ENCODE assay signal across 22 mouse cellular contexts in the genomic region with DNA sequence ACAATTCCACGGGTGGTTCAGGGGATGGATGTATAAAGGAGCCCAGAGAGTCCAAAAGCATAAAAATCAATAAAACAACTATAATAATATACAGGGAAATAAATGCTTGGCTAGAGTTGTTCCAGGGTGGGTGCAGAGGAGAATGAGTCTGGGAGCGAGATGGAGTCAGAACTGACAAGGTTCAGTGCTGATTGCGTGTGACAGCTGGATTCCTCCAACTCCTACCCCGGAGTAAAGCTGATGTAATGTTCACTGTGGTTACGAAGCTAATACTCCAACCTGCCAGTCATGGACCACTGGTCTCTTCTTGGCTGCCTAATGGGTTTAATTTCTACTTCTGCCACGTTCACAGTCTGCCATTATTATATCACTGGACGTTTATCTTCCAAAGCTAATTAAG. TPM values are rescaled to one million over a fixed set of nuclear protein-coding genes. Genes with fewer than 3 reads are reported as not detected.
"Had no signal": no experiment of that assay in that cellular context is flagged by ENCODE, and none has a peak within 500 bp of the region (broad histone marks: within the 10 kb centered on the region; RNA-seq: fewer than 3 reads in every experiment).

No protein-coding gene starts in this region.

- H3K4me1 ChIP-seq: liver, embryonic 15.5 days; lung, embryonic 15.5 days; megakaryocyte, embryonic 14.5 days had no signal

- H3K4me2 ChIP-seq: liver, embryonic 15.5 days; lung, embryonic 15.5 days; midbrain, embryonic 11.5 days; midbrain, embryonic 13.5 days; midbrain, embryonic 15.5 days; neural tube, embryonic 13.5 days; neural tube, embryonic 15.5 days had no signal

- H3K27ac ChIP-seq: liver, embryonic 15.5 days; lung, embryonic 15.5 days; macrophage; midbrain, embryonic 13.5 days; midbrain, embryonic 15.5 days; neural tube, embryonic 13.5 days; neural tube, embryonic 15.5 days had no signal

- H3K9ac ChIP-seq: liver, embryonic 15.5 days; liver, postnatal 0 days; lung, embryonic 15.5 days; midbrain, embryonic 13.5 days; midbrain, embryonic 15.5 days; neural tube, embryonic 13.5 days; neural tube, embryonic 15.5 days had no signal

- ATAC-seq: liver, postnatal 0 days; lung, postnatal 0 days; midbrain, embryonic 13.5 days; midbrain, embryonic 15.5 days had no signal

- H3K36me3 ChIP-seq: liver, embryonic 15.5 days; lung, embryonic 15.5 days; midbrain, embryonic 13.5 days; midbrain, embryonic 15.5 days; neural tube, embryonic 13.5 days; neural tube, embryonic 15.5 days had no signal

- DNase-seq: liver, postnatal 0 days; lung, adult 2 months; lung, postnatal 14 days; lung, postnatal 36 days; right cerebral cortex, adult 18-20 months; right cerebral cortex, postnatal 25 days; right cerebral cortex, postnatal 4 days; spleen, adult 18-20 months; thymus, adult 18-20 months; thymus, postnatal 14 days; thymus, postnatal 36 days had no signal

- H3K27me3 ChIP-seq: megakaryocyte, embryonic 14.5 days; neural tube, embryonic 15.5 days had no signal

- H3K4me3 ChIP-seq: liver, embryonic 15.5 days; lung, embryonic 15.5 days; megakaryocyte, embryonic 14.5 days; midbrain, embryonic 13.5 days; midbrain, embryonic 15.5 days; neural tube, embryonic 13.5 days; neural tube, embryonic 15.5 days had no signal

- H3K9me3 ChIP-seq: liver, embryonic 15.5 days; lung, embryonic 15.5 days; midbrain, embryonic 13.5 days; midbrain, embryonic 15.5 days; neural tube, embryonic 13.5 days; neural tube, embryonic 15.5 days had no signal

RNA-seq across cellular contexts. Expression of a gene that starts 36.5 kb away (rescaled TPM):
- polyA plus RNA-seq: liver, embryonic 15.5 days; liver, postnatal 0 days; macrophage; small intestine, adult 2 months had no signal
